Mouse (Mus musculus) thymus, postnatal 0 days (tissue): Measurements from ENCODE around the gene Rag1. TPM values are rescaled to one million over a fixed set of nuclear protein-coding genes. Genes with fewer than 3 reads are reported as not detected.

Source experiments
- DNase-seq: peaks from one replicate; pipeline ENCODE4 v3.0.0-alpha.2; 2015; ENCODE audit warnings: low spot score
- polyA plus RNA-seq: library from polyadenylated mRNA; unstranded; fragments of >200 nt; fragmentation: Nextera tagmentation; extraction: Ambion mirVana; gene quantifications from 2 replicates; pipeline ENCODE4 v1.2.1, GENCODE M21; 2015

The Rag1 gene
- 319 and 337 TPM in 2 replicates for polyA plus RNA-seq

DNA sequence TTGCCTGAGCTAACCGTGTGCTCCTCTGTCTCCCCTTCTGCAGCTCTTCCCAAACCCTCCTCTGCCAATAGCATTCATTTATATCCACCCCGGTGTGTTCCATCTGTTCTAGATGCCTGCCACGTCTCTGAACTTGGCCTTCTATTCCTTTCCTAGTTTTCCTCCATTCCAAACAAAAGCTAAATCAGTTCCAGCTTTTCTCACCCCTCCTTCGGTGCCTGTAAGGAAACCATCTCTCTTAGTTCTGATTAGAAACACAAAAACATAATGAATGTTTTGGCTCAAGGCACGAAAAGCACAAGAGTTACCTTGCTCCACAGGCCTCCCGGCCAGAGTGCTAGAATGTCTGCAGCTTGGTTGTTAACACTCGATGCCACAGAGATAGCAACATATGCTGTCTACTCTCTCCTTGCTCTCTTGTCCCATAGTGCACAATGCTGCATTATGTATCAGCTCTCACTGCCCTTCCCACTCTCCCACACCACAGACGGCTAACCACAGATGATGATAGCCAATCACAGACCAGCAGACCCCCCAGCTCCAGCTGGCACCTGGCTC lies at the start of gene Rag1, which contains the start of gene B230118H07Rik:
Gene Rag1 (minus strand): TSS at position 388 of the 558 bp plus-strand sequence.
Gene B230118H07Rik (minus strand): TSS at position 419 of the 558 bp plus-strand sequence.
- DNase-seq: peak; percentile 94

DNA sequence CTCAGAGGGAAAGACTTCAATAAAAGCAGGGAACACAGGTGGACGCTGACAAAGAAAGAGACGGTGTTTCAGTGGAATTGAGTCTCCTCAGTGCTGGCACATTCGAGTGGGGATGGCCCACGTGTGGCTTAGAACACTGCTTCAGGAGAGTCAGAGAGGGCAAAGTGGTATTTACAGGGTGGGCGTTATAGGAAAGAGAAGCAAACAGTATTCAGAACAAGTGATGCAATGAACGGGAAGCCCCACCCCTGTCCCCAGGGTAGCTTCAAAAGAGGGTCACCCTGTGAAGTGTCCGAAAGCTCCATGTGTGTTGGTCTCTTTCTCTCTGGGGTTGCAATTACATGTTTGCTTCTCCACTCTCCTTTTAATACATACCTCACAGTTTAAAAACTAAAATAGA lies 46.3 kb upstream of the Rag1 start:
- no peak for DNase-seq

DNA sequence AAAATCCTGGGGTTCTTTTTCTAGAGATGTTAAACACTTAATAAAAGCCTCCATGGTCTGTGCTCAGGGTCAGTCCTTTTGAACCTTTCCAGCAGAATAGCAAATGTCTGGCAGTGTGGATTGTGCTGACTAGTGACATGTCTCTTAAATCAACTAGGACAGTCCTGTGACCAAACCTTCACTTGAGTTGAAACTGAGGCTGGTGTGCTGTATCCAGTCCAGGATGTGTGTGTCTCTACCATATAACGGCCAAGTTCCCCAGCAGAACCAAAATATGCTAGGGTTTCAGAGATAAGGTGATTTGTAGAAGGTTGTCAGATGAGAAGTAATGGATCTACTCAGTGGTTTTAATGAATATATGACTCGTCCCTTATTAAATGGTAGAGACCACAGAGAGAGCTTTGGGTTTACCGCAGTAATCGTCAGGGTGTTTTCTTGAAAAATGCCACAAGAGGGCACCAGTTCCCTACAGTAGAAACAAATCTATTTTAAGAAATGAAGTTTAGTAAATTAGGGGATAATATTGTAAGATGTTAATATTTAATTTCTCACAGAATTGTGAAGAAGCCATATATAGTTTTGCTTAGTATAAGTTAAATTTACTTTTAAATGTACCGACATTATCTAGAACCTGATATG lies 44.4 kb upstream of the Rag1 start:
- peak; percentile 26 for DNase-seq

DNA sequence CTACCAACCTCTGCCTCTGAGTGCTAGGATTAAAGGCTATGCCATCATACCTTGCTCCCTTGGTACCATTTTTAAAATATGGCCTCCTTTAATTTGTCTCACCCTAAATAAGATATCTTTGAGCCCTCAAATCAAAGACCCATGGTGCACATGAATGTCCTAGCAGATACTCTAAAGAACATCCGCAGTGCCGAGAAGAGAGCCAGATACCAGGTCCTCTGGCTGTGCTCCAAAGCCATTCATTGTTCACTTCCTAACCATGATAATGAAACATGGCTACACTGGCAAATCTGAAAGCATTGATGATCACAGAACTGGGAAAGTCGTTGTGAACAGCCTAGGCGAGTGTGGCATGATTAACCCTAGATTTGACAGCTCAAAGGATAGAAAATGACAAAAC lies 43.7 kb upstream of the Rag1 start:
- DNase-seq: no peak

DNA sequence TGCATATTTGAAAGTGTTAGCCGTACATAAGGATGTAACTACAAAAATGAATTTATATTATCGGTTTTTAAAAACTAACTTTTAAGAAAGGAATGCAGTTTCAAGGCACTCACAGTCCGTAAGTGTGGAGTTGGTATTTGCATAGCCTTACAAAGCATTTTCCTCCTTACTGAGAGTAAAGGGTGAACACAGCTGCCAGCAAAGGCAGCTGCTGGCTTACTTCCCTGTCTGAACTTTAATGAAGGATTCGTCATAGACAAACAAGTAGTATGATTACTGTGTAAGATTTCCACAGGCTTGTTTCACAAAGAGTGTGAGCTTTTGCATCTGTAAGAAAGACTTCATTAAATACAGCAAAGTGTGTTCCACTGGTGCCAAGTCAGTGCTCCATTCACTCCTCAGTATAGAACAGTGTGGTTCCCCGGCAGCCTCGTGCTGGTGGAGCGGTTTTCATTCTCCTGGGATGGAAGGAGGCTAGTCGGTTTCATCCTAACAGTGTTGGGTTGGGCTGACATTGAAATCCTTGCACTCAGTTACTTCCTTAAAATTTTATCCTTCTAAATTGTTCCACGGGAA lies 41.0 kb upstream of the Rag1 start:
- DNase-seq: no peak

DNA sequence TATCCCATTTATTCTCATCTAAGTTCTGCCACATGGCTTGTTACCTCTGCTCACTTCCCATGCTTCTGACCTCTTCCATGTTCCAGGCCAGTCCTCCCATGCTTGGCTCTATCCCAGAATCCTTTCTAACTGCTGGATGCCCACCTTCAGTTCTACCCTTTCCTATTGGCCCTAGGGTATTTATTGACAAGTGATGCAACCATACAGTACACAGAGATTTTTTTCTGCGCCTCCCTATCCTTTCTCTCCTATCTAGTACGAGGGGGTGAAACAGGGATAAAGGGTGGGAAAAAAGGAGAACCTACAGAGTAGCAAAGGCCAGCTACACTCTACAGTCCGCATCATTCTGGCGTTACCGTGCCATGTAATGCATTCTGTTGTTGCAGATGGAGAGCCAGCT lies 38.7 kb upstream of the Rag1 start:
- DNase-seq: no peak

DNA sequence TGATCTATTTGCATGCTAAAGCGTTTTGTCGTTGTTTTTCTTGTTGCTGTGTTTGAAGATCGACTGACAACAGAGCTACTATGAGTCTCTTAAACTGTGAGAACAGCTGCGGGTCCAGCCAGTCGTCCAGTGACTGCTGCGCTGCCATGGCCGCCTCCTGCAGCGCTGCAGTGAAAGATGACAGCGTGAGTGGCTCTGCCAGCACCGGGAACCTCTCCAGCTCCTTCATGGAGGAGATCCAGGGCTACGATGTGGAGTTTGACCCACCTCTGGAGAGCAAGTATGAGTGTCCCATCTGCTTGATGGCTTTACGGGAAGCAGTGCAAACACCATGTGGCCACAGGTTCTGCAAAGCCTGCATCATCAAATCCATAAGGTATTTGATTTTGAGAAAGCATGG lies 35.1 kb upstream of the Rag1 start:
- no peak for DNase-seq

DNA sequence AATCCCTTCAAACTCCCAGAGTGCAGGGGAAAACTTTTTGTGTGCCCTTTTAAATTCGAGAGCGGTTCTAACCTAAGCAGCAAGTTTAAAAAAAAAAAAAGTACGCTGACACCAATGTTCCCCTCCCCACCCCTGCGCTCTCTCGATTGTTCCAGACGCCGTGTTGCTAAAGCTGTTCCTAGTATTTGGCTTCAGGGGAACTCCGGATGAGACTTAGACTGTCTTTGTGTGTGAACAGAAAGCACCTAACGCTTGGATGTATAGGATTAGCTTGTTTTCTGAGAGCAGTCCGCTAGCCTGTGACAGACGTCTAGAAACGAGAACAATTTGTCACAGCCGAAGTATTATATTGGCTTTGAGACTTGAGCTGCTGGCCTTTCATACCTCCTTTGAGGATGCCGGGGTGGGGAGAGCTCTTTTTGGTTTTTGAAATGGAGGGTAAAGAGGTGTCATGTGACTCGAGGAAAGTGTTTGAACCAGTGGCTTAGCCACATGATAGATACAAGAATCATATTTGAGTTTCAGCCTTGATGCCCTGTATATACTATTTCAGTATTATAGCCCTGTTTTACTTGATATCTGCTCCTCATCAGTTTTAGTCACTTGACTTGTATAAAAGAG lies 30.0 kb upstream of the Rag1 start:
- peak; percentile 15 for DNase-seq

DNA sequence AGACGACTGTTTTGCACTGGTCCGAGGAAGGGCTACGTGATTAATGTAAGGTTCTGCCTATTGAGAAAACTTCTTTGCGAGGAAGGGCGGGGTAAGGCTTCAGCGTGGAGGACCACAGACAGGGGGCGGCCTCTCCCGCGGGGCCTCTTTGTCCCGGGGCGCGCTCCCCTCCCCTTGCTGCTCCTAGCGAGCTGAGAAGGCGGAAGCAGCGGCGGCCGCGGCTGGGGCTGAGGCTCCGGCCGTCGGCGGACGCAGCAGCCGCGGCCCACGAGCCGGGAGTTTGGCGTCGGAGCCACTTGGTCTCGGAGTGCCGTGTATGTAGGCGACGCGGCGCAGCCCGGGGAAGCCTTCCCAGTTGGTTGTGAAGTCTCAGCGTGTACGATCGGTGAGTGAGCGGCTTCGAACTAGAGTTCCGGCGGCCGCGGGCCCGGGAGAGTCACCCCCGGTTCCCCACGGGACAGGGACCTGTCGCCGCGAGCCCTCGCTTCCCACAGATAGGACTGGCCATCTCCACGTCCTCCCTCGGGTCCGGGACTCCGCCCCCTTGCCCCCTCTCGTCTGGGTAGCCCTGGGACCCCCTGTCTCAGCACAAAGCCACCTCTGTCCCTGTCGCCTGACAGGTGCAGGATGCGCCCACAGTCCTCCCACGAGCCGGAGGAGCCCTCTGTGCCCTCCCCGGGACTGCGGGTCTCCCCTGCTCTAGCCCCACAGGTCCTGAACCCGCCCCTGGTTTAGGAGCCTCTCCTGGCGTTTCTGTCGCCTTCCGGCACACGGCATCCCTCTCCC lies 29.1 kb upstream of the Rag1 start, which contains the start of gene Traf6:
Gene Traf6 (plus strand): TSS at position 194 of the 786 bp plus-strand sequence.
- DNase-seq: peak; percentile 84

DNA sequence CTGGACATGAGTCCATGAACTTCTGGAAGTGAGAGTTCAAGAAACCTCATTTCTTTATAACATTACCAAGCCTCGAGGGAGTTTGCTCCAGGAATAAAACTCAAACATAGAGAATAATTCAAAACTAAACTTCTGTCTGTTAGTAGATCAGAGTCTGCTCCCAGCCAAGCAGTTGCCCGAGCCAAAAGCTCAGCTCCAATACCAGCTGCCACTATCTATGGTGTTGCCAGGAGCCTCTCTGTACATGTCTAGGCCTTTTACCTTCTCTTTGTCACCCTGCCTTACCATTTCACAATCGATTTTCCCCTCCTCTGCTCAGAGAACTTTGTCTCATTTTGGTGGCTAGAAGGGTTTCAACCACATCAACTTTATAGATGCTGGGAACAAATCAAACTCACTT lies 24.2 kb upstream of the Rag1 start:
- no peak for DNase-seq

DNA sequence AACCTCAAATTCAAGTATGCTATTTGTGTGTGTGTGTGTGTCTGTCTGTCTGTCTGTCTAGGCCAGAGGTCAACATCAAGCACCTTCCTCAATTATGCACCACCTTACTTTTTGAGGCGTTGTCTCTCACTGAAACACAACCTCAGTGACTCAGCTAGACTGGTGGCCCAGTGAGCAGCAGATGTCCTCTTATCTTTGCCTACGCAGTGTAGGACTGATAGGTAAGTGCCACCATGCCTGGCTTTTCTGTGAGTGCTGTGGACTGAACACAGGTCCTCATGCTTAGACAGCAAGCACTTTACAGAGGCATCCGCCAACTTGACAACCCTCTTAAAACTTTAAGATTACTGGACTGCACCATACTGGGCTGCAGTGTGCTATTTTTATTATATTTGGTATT lies 19.4 kb upstream of the Rag1 start:
- no peak for DNase-seq

DNA sequence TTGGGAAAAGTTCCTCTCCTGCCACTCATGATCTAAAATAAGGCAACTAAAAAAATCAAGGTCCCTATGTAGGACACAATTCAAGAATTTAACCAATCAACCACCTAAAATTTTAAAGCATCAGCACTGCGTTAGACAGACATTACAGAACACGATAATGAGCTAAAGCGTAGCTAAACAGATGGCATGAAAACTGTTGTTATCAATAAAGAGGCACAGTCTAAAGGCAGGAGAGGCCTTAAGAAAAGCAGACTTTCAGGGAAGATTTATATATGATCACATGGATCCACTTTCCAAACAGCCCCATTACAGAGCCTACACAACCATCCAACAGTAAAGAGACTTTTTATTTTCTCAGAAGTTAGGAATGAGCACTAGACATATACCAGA lies 16.4 kb upstream of the Rag1 start:
- no peak for DNase-seq

DNA sequence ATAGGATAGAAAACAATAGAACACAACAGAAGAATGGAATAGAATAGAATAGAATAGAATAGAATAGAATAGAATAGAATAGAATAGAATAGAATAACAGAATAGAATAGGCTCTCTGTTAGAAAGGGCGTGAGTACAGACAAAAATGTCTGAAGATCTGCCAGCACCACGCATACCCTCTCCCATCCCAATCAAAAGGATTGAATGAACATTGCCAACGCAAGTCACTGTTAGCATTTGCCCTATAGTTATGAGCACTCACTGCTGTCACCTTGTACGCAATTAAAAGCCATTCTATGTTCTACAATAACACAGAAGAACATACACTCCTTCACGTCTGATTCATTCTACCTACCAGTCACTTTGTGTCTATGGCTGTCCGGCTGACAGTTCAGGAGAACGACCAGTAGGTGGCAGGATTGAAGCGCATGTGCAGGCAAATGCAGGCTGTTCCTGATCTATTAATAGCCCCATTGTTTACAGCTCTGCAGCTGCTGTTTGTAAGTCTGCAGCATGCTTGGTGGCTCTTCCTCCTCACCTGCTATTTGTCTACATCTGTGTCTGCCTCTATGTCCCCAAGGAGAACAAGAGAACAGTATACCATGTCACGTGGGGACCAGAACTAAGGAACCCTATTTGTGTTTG lies 15.9 kb upstream of the Rag1 start:
- peak; percentile 79 for DNase-seq

DNA sequence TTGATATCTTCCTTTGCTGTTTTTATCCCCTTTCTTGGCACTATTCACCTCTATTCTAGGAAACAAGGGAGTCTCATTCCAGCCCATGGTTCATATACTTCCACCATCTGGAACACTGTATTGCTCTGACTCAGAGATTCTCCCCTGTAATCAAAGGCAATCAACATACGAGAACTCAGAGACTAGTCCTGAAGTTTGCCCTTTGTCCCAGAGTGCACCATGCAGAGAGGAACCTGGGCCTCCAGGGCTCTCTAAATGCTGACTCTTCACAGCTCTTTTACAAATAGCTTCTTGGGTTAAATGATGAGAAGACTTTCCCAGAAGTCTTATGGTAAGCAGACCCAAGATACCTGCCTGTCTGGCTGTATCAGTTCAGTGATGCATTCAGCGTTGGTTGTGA lies 11.2 kb upstream of the Rag1 start:
- no peak for DNase-seq

DNA sequence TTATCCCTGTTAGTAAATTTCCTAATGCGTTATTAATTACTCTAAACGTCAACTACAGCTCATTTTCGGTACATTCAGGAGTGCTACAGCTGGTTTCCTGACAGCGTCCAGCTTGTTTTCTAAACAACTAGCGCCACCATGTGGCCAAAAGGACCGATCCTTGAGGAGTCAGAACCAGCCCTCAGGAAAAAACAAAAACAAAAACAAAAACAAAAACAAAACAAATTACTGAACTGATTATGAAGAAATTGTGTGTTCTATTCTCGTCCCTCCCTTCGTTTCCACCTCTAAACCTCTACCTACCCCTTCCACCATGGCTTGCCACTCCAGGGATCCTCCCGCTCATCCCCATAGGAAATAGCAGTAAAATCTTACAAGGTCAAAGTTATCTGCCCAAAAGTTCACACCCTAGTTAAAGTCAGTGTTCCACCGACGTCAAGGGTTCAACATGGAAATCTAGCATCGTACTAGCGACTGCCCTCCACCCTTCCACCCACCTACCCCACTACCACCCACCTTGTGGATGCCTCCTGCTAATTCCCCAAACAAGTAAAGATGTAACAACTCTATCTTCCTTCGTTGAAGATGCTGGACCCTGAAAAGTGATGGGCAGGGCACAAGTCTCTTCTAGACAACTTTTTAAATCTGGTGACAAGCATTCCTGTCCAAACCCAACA lies 3.8 kb upstream of the Rag1 start:
- peak; percentile 81 for DNase-seq

DNA sequence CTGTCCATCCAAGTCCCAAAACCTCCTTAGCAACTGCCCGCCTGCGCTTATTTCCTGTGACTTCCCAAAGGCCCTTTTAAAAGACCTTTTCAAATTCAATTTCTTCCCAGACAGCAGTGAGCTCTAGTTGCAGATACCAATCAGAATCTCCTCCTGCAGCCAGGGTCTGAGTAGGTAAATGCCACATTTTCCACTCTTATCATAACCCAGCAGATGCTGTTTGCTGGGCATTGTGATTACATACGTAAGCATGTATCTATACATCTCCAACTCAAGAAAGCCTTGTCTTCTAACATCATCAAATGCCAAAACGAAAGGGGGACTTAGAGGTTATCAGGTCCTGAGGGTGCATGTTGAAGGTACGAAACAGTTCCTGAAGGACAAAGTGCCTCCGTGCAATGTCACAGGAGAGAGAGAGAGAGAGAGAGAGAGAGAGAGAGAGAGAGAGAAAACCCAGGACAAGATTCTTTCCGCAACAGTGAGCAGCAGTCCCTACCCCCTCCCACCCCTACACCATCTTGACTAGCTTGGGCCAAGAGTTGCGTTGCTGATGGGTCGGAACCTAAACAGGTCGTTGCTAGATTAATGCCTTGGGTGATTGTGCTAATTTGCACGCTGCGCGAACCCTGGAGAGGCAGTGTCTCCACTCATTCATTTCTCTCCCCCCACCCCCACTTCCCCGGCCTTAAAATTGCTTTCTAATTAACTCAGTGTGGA lies 3.1 kb upstream of the Rag1 start:
- DNase-seq: no peak

DNA sequence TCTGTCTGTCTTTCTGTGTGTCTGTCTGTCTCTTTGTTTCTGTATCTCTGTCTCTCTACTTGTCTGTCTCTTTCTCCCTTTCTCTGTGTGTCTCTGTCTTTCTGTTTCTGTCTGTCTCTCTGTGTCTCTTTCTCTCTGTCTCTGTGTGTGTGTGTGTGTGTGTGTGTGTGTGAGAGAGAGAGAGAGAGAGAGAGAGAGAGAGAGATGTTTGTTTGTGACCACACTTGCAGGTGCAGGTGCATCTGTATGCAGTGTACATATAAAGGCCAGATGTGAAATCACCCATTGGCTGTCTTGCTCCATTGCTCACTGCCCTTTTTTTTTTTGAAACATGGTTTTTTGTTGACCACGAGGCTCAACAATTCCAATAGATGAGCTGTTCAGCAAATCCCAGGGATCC lies 1.1 kb upstream of the Rag1 start:
- DNase-seq: peak; percentile 57

DNA sequence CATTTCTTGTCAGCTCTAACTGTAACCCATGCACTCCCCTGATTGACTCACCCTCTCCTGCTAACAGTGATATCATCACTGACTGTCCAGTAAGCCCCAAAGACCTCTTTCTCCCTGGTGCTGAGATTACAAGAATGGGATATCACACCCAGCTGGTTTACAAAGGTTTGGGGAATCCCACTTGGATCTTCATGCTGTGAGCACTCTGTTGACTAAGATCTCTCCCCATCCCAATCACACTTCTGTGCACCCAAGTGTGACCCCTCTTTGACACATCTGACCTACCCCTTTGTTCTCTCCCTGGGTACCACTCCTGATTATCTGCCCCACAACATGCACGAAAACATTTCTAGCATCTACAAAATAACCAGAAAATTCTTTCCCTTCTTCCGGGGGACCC lies 940 bp downstream of the Rag1 start:
- DNase-seq: no peak

DNA sequence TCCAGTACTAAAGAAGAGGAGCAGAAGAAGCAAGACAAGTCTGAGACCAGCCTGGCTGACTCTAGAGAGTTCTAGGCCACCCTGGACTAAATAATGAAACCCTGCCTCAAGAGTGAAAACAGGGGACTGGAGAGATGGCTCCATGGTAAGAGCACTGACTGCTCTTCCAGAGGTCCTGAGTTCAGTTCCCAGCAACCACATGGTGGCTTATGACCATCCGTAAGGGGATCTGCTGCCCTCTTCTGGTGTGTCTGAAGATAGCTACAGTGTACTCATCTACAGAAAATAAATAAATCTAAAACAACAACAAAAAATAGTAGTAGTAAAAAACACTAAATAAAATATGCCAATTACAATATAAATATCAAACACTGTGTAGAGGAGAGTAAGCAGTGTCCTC lies 3.5 kb downstream of the Rag1 start:
- DNase-seq: peak; percentile 51

DNA sequence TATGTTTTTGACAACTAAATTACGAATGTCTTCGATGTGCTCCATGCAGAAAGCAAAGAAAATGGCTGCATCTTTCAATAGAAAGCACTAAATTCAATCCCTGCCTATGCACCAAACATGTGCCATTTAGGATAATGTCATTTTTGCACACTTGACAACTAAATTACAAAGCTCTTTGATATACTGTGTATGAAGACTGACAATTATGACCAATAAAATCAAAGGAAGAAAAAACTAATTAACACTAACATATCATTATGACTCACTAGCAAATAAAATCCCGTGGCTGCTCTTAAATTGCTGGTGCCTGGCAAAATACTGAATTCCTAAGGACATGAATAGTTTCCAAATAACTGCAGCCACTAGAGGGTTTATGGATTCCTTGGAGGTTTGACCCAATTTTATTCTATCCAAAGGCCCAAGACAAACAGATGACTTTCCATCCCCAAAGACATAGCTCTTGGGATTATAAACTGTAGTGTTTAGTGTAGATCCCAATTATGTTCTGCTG lies 9.4 kb downstream of the Rag1 start:
- no peak for DNase-seq
